Mouse (Mus musculus) megakaryocyte, adult 5-6 weeks (primary cell): ENCODE results near the gene Gpr39. TPM values are rescaled to one million over a fixed set of nuclear protein-coding genes. Genes with fewer than 3 reads are reported as not detected.
"Not testable (repeated sequence)": the region's sequence is repeated elsewhere in the genome, so short reads cannot be mapped to it uniquely, and the experiment has no call there.

Source experiments
- ATAC-seq: 2 replicates; pipeline ENCODE4 v1.8.0; 2016; ENCODE audit warnings: mild to moderate bottlenecking, inconsistent platforms; ENCODE audit not compliant: poor library complexity, severe bottlenecking
- total RNA-seq, 2 experiments: library from RNA; stranded (forward) in 1 of 2; stranded (reverse) in 1 of 2; fragments of 153-499, 151-499 nt in 1 of 2; fragments of 221-1000, 200-1000 nt in 1 of 2; gene quantifications; 2 replicates each; pipeline versions ENCODE4 v1.2.3 to v1.2.4; 2015 to 2017

The Gpr39 gene
- total RNA-seq (2015): not detected in 2 replicates
- total RNA-seq (2017): not detected in 2 replicates

DNA sequence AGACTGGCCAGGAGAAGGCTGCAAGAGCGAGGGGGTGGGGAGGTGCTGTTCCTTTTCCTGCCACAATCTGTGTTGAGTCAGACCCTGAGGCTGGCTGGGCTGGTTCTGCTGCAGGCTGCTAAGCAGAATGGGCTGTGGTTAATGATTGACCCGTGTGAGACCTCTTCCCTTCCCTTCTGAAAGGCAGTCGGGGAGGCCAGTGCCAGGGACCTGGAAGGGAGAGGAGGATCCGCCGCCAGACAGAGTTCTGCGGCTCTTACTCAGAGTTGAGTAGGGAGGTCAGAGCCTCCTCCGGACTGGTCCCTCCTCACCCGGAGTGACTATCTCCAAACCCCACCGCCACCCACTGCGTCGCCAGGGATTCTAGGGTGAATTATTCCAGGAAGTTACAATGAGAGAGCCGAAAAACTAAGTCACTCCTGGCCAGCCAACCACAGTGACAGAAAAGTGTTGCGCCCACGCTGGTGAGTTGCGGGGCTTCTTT, at the start of gene Gpr39:
Gene Gpr39, plus strand, starts transcription at position 206 of the 484 bp plus-strand sequence.
- peak; percentile 47 for ATAC-seq

DNA sequence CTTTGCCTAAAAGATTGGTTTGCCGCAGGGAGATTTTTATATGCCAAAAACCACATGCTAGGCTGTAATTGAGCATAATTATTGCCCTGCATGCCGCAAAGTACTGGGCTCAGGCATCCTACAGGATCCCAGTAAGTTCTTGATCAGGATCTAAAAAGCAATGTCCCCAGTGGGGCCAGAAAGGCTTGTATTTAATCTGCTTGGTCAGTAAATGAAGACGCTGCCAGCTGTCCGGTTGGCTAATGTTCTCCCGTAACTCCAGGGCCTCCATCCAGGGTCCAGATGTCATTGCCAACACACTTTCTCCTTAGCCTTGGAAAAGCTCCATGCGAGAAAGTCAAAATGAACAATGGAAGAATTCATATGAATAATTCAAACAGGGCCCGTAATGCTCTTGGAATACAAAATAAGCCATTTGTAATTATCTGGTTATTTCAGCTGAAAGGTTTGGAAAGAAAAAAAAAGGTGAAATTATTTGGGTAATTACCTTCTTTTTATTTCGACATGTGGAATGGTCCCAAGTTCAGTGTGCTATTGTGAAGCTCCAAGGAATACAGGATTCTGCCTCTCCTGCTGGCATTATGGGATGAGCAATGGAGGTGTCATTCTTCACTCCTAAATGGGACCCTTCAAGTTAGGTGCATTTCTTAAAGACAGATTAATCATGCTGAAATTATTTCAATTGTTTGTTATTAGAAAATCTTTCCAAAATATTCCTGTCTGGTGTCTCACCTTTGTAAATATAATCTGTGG, 37.1 kb upstream of the Gpr39 start:
- no peak for ATAC-seq

DNA sequence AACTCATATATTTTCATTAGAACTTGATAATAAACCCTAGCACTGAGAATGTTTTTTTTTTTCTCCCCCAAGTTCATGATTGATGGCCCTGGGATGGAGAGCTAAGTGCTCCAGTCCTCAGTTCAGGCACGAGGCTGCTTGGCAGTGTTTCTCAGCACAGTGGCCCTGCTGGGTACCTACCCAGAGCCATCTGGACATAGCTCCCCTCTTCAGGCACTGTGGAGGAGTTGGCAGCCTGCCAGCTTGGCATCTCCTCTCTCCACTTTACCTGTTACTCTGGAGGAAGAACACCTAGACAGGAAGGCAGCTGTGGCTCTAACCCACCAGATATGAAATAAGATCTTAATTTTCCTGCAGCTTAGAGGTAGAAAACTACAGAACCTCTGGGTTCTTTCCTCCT, 33.2 kb upstream of the Gpr39 start:
- no peak for ATAC-seq

DNA sequence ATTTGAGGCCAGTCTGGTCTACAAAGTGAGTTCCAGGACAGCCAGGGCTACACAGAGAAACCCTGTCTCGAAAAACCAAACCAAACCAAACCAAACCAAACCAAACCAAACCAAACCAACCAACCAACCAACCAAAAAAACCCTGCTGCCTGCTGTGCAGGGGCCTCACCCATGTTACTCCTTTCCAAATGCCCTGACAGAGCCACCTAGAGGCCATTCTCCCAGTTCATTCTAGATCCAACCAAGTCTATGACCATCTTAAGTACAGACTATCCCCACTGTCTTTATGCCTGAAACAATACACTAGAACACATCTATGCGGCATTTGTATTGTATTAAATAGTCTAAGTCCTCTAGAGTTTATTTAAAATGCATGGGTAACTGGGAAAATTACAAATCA, 30.0 kb upstream of the Gpr39 start:
- ATAC-seq: not testable (repeated sequence)

GRCm38 (mm10) chr1:125648011-125648410, 28.8 kb upstream of the Gpr39 start:
- no peak for ATAC-seq

DNA sequence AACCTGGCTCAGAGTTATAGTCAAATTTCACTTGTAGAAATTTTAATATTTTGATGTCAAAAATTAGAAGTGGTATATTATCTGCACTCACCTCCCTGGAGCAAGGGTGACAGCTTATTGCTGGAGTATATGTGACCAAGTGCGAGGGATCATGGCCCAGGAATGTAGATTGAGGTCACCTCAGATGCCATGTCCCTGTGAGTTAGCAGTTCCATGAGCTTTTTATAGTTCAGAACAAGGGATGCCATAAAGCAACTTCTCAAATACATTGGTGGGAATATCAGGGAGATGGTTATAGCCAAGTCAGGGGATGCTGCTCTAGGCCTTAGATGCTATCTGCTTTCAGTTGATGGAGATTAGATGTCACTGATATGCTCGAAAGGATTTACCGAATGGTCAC, 27.7 kb upstream of the Gpr39 start:
- ATAC-seq: no peak

DNA sequence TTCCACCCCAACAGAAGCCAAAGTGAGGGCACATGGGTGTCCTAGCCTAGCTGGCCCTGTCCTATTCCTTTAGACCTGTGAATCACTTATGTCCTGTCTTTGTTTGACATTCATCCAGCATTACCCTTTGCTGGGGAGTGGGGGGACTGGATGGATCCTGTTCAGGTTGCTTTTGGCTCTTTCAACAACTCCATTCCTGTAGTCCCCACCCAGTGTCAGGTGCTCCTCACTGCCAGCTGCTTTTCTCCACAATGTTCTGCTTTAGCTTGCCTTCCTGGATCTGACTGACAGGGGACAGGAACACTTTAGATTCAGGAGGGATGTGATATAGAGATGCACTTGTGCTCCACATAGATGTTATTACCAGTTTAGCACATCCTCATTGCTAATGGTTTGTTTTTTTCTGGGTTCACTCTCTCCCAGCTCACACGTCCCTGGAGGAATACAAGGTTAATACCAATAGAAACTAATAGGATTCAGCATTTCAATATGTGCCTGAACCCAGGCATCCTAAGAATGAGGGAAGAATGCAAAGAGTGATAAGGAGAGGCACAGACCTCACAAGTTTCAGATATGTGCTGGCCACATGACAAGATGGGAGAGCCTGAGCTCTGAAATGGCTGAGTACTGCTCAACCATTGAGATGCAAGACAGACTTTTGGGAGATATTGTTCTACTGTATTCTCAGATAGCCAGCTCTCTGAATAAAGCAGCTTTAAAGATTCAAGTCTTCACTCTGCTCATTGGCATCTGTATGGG, 23.8 kb upstream of the Gpr39 start:
- no peak for ATAC-seq

DNA sequence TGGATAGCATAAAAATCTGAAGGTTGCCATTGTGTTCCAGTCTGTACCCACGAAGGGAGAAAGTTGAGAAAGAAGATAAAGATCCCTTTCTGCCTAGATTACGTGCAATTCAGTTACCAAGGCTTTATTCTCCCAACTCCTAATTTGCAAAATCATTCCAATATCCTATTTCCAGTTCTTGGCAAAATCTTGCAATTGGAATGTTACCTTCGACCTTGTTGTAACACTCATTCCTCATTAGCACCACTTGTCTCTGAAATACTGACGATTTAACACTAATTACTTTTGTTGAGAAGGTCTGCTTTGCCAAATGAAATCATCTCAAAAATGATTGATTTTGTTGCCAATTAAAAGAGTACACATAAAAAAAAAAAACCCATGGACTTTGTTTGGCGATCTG, 19.4 kb upstream of the Gpr39 start:
- no peak for ATAC-seq

DNA sequence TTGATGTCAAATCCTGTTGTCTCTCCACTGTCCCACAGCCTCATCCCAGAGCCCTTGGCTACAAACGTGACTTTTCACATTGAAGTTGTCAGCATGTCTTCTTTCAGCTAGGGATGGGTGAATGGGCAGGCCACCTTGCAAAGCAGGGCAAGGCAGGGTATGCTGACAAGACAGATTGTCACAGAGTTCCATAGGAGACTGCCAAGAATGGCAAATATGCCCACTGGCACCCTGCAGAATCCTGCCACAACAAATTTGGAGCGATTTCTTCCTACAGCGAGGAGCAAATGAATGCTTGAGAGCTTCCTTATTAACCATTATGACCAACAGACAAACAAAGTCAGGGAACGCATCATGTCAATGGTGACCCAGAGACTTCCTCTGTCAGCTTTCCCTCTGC, 16.6 kb upstream of the Gpr39 start:
- no peak for ATAC-seq

DNA sequence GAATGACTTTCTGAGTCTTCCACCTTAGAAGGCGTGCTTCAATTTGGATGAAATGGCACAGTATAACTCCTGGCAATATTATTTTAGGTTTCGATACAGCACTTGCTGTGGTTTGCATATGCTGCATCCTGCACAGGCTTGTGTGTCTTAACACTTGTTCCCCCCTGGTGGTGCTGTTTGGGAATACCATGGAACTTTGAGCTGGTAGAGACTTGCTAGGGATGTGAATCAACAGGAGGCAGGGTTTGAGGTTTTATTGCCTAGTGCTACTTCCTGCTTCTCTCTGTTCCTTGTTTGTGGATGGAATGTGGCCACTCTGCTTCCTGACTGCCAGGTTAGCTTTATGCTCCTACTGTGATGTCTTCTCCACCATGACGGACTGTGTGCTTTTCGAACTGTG, 15.9 kb upstream of the Gpr39 start:
- ATAC-seq: no peak

GRCm38 (mm10) chr1:125662058-125662457, 14.7 kb upstream of the Gpr39 start:
- ATAC-seq: no peak

DNA sequence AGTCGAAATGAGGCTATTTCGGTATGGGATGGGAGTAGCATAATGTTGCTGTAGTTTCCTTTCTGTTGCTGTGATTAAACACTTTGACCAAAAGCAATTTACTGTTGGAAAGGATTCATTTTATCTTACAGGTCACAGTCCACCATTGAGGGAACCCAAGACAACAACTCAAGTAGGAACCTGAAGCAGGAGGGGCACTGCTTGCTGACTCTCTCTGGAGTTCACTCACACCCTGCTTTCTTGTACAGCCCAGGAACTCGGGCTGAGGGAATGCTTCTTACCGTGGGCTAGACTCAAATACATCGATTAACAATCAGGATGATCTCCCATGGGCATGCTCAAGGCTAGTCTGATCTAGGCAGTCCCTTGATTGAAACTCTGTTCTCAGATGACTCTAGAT, 14.1 kb upstream of the Gpr39 start:
- no peak for ATAC-seq

- ATAC-seq: no peak
Observed at GRCm38 (mm10) chr1:125663104-125663503, 13.7 kb upstream of the Gpr39 start.

DNA sequence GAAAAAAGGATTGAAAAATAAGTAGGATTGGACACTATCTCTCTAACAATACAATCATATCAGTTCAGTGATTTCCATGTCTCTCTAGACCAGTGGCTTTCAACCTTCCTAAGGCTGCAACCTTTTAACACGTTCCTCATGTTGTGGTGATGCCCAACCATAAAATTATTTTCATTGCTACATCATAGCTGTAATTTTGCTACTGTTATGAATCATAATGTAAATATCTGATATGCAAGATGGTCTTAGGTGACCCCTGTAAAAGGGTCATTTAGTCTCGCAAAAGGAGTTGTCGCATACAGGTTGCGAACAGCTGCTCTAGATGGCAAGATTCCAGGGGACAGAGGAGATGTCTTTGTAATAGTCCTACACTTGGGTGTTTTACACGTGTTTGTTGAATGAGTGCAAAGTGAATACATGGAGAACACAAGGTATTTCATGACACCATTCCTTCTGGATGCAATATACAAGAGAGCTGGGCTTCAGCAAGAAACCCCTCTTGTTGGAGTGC, 11.6 kb upstream of the Gpr39 start:
- ATAC-seq: no peak

GRCm38 (mm10) chr1:125669035-125669434, 7.8 kb upstream of the Gpr39 start:
- ATAC-seq: no peak

DNA sequence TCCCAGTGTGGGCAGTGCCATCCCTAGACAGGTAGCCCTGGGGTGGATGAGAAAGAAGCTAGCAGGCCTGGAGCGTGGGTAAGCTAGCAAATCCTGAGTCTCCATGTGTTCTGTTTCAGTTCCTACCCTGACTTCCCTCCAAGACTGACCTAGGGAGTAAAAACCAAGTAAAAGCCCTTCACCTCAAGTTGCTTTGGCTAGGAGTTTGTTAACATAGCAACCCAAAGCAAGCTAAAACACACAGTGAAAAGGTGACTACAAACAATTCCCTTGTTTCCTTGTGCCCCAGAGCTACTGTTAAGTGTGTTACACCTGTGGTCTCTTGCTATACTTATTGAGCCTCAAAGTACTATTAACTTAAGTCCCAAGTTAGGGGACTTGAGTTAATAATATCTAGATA, 1.6 kb upstream of the Gpr39 start:
- ATAC-seq: no peak

- no peak for ATAC-seq
Observed at GRCm38 (mm10) chr1:125677286-125677685, 491 bp downstream of the Gpr39 start.

DNA sequence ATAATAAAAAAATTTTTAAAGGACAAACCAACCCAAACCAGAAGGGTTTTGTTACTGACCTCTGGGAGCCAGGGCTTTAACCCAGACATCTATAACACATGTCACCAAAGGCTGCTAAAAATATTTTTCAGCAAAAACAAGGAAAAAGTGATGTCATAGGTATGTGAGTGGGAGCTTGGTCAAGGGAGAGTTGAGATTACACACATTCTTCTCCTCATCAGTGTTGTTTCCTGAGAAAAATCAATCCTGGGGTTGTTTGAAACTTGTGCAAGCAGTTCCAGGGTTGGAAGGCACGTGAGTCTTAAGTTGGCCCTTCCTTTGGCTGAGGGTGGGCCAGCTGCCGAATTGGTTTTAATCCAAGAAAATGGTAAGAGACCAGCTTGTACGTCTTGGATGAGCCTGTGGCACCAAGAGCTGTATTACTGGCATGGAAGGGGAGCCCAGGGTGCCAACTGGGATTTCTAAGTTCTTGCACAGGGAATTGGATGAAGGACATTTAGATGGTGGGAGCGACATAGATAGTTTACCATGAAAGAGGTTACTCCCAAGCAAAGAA, 2.8 kb downstream of the Gpr39 start:
- ATAC-seq: no peak

GRCm38 (mm10) chr1:125684423-125684822, 7.6 kb downstream of the Gpr39 start:
- ATAC-seq: no peak

DNA sequence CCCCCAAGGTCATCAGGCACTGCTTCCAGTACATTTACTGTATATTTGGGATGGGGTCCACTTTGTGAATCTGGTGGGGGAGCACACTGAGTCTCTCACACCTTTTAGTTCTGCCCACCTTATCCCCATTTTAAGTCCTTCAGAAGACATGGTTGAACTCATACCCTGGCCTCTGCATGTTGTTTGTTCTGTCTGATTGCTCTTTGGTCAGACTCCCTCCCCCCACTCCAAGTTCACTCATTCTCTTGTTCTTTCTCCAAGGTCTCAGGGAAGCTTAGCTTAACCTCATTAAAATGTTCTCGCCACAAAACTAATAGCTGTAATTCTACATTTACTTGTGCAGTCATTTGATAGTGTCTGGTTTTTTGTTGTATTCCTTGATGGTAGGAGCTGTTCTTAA, 8.5 kb downstream of the Gpr39 start:
- no peak for ATAC-seq

- no peak for ATAC-seq
Observed at GRCm38 (mm10) chr1:125687701-125688420, 11.1 kb downstream of the Gpr39 start.
